Mouse (Mus musculus) intestine, postnatal 0 days (tissue): ENCODE measurements around the gene Sox2. TPM values are rescaled to one million over a fixed set of nuclear protein-coding genes. Genes with fewer than 3 reads are reported as not detected.

Source experiments
- ATAC-seq: fragments of 200-750 bp; cut with Nextera tagmentation; 2 replicates; pipeline ENCODE4 v1.8.0; 2017; ENCODE audit warnings: mild to moderate bottlenecking, moderate TSS enrichment, moderate library complexity
- H3K27ac ChIP-seq: fragments of 300-500 bp; sonication (generic); 2 replicates; pipeline ENCODE4 v1.5.1; 2014; ENCODE audit warnings: mild to moderate bottlenecking, low read depth, low read length, moderate library complexity
- H3K27me3 ChIP-seq: fragments of 300-500 bp; sonication (generic); replicated peaks from 2 replicates; pipeline ENCODE4 v1.6.1; 2014; ENCODE audit warnings: low read length, mixed read lengths; ENCODE audit not compliant: control insufficient read depth, insufficient read depth
- H3K36me3 ChIP-seq: fragments of 300-500 bp; sonication (generic); 2 replicates; pipeline ENCODE4 v1.6.1; 2014; ENCODE audit warnings: mild to moderate bottlenecking, moderate library complexity; ENCODE audit not compliant: control insufficient read depth, insufficient read depth
- H3K4me1 ChIP-seq: fragments of 300-500 bp; sonication (generic); replicated peaks from 2 replicates; pipeline ENCODE4 v1.6.1; 2014; ENCODE audit warnings: antibody characterized with exemption, low read length, mixed read lengths; ENCODE audit not compliant: control insufficient read depth, insufficient read depth
- H3K4me2 ChIP-seq: fragments of 300-500 bp; sonication (generic); replicated peaks from 2 replicates; pipeline ENCODE4 v1.6.1; 2014; ENCODE audit warnings: low read depth, mild to moderate bottlenecking, moderate library complexity
- H3K4me3 ChIP-seq: fragments of 300-500 bp; sonication (generic); 2 replicates; pipeline ENCODE4 v1.5.1; 2014; ENCODE audit warnings: low read depth, low read length
- H3K9ac ChIP-seq: fragments of 300-500 bp; sonication (generic); 2 replicates; pipeline ENCODE4 v1.6.1; 2014; ENCODE audit warnings: mild to moderate bottlenecking, low read depth, low read length
- H3K9me3 ChIP-seq: fragments of 300-500 bp; sonication (generic); 2 replicates; pipeline ENCODE4 v1.6.1; 2016; ENCODE audit warnings: mixed run types; ENCODE audit not compliant: control insufficient read depth
- CTCF ChIP-seq: sonication (generic); IDR thresholded peaks from 2 replicates; pipeline ENCODE4 v1.5.1; 2016; ENCODE audit warnings: low read depth, mild to moderate bottlenecking, control low read depth, antibody characterized with exemption, moderate library complexity
- WGBS: fragments of 180-500 bp; shearing (Covaris S2); extraction: QIAGEN DNeasy Blood & Tissue Kit; methylation state at CpG from one replicate; pipeline ENCODE4 v1.1.7; 2014; 5-methylcytosine and 5-hydroxymethylcytosine counted together
- polyA plus RNA-seq: library from polyadenylated mRNA; unstranded; fragments of >200 nt; fragmentation: Nextera tagmentation; extraction: Ambion mirVana; gene quantifications from 2 replicates; pipeline ENCODE4 v1.2.1, GENCODE M21; 2015

The Sox2 gene
- polyA plus RNA-seq, 1 experiment from 2014 or later, result 0.25 TPM

GRCm38 (mm10) chr3:34638344-34638743 is 11.9 kb upstream of the Sox2 start:
- Histone ChIP-seq H3K4me3 (no peak overlapping the region), H3K4me2 (no peak overlapping the region), H3K4me1 (no peaks in the 10 kb centered on the region), H3K9ac (no peak overlapping the region), H3K27me3 (peaks cover 63% of the 10 kb centered on the region), H3K36me3 (no peaks in the 10 kb centered on the region), H3K27ac (no peak overlapping the region), H3K9me3 (no peaks in the 10 kb centered on the region)
- ATAC-seq, result no peak
- no peak for TF ChIP-seq CTCF
- whole genome bisulfite sequencing, result 11% methylated on average over 13 of the region's 13 CpGs

DNA sequence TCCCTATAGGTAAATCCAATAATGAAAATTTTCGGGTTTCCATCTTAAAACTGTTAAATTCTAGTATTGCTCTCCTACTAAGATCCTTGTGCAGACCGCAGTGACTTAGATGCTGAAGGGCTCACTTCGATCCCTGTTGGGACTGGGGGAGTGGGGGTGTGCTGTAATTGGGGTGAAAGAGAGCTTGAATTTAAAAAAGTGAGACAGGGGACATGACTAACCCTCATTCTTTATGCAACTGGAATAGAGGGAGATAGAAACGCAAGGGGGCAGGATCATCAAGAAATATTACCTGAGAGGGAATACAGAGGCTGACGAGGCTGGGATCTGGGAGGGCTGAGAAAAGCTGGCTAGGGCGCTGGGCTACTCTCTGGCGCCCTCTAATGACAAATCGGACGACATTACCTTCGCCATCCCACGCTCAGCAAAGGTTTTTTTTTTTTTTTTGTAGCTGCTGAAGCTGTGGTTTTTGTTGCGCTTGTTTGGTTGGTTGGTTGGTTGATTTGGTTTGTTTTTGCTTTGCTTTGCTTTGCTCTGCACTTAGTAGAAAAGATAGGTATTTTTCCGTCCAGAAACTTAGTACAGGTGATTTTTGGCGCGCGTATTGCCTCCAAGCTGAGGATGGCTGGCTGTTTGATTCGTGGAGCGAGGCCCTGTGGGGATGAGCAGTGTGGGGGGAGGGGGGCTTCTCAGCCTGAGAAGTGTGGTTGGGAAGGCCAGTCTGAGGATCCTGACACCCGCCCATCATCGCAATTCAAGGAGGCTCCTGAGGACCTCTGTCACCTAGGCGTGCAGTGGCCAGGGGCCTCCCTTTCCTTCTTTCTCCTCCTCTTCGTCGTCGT is 11.0 kb upstream of the Sox2 start:
- H3K27me3 ChIP-seq, result peaks cover 71% of the 10 kb centered on the region
- TF ChIP-seq CTCF, result peak; percentile 80
- no peaks in the 10 kb centered on the region for H3K36me3 ChIP-seq
- no peak overlapping the region for H3K4me3 ChIP-seq
- 6% methylated on average over 24 of the region's 24 CpGs for WGBS
- no peak for ATAC-seq
- no peaks in the 10 kb centered on the region for H3K9me3 ChIP-seq
- no peaks in the 10 kb centered on the region for H3K4me1 ChIP-seq
- no peak overlapping the region for H3K4me2 ChIP-seq
- H3K27ac ChIP-seq, result no peak overlapping the region
- no peak overlapping the region for H3K9ac ChIP-seq

- TF ChIP-seq CTCF, result no peak
- peaks cover 77% of the 10 kb centered on the region for H3K27me3 ChIP-seq
- no peak overlapping the region for H3K4me2 ChIP-seq
- 7% methylated on average over 10 of the region's 10 CpGs for WGBS
- no peaks in the 10 kb centered on the region for H3K9me3 ChIP-seq
- H3K9ac ChIP-seq, result no peak overlapping the region
- H3K36me3 ChIP-seq, result no peaks in the 10 kb centered on the region
- H3K27ac ChIP-seq, result no peak overlapping the region
- H3K4me3 ChIP-seq, result no peak overlapping the region
- ATAC-seq, result no peak
- H3K4me1 ChIP-seq, result no peaks in the 10 kb centered on the region
Measured at GRCm38 (mm10) chr3:34639873-34640270, 10.3 kb upstream of the Sox2 start.

DNA sequence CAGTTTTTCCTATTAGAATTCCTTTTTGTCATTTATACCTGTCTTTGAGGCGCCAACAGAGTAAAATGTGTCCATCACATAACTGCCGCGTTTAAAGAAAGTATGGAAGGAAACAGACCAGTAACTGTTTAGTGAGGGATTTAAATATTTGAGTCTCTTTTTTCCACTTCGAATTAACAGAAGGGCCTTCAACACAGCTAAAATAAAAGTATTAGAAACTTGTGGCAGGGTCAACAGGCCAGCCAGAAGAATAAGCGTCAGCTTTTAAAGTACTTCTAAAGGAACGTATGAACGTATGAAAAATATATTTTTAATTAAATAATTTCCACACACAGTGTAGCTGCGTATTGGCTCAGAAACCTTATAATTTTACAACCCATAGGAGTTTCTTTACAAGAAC is 9.9 kb upstream of the Sox2 start:
- H3K4me3 ChIP-seq, result no peak overlapping the region
- peaks cover 81% of the 10 kb centered on the region for H3K27me3 ChIP-seq
- no peaks in the 10 kb centered on the region for H3K36me3 ChIP-seq
- H3K9me3 ChIP-seq, result no peaks in the 10 kb centered on the region
- TF ChIP-seq CTCF, result no peak
- H3K27ac ChIP-seq, result no peak overlapping the region
- WGBS, result 11% methylated on average over 8 of the region's 8 CpGs
- no peaks in the 10 kb centered on the region for H3K4me1 ChIP-seq
- no peak overlapping the region for H3K4me2 ChIP-seq
- no peak overlapping the region for H3K9ac ChIP-seq
- no peak for ATAC-seq

DNA sequence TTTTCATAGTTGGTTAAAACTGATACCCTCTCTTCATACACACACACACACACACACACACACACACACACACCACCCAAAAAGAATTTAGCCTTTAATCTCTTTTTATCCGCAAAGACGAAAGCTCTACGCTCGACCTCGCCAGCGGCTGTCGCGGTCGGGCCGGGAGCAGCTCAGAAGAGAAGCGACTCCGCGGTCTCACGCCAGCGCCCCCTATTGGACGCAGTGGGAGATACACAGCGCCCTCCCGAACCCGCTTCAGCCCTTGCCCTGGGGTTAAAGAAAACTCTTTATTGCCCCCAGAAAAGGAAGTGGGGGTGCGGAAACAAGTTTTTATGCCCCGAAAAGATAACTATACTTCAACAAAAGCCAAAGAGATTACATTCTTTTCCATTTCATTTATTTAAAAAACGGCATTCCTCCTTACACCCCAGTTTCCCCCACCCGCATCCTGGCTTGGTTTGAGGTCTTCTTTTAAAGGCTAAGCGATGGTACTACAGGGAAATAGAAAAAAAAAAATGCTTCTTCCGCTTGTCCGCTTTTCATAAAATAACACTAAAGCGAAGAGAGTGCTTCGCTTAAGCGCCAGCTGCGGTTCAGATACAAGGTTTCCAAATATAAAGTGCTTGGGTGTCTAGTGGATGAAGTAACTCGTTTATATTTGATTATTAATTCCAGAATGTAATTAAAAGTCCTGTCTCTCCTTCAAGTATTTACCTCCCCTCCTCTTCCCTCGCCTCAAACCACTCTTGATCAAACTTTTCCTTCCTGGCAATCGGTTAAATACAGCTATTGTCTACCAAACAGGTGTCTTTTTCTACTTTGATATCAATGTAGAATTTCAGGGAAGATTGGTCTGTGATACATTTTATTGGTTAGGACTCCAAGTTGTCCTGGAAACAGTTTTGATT is 9.3 kb upstream of the Sox2 start:
- 6% methylated on average over 33 of the region's 33 CpGs for WGBS
- ATAC-seq, result no peak
- H3K27ac ChIP-seq, result no peak overlapping the region
- no peaks in the 10 kb centered on the region for H3K4me1 ChIP-seq
- no peak overlapping the region for H3K4me3 ChIP-seq
- H3K9ac ChIP-seq, result no peak overlapping the region
- H3K36me3 ChIP-seq, result no peaks in the 10 kb centered on the region
- TF ChIP-seq CTCF, result peak; percentile 78
- H3K27me3 ChIP-seq, result peaks cover 88% of the 10 kb centered on the region
- no peak overlapping the region for H3K4me2 ChIP-seq
- H3K9me3 ChIP-seq, result no peaks in the 10 kb centered on the region

DNA sequence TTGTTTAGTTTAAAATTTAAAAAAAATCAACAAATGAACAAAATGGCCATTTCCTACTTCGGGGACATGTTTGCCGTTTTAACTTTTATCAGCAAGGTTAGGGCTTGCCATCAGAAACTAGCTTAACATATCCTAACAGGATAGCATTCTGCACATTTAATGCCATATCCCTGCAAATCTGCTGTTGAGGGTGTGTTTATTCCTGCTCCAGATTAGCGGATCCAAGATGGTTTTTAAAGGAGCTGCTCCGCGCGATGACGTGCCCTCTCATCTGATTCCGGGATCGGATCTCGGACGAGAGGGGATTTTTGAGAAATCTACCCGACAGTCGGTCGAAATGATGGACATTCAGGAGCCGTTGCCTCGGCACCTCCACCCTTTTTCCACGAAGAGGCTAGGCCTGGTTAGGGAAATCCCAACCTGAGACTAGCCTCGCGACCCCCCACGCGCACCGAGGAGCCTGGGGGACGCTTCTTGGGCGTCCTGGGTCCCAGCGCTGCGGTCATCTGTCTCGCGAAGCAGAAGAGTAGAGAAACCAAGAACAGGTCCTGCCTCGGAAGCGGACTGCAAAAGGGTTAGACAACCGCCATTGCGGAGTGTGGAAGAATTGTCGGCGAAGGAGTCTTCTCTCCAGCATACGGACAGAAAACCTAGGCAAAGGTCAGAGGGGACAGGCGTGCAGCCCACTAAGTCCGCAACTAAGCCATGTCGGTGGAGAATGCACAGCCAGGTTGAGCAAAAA is 8.3 kb upstream of the Sox2 start:
- TF ChIP-seq CTCF, result no peak
- H3K9ac ChIP-seq, result no peak overlapping the region
- 3% methylated on average over 38 of the region's 38 CpGs for WGBS
- H3K9me3 ChIP-seq, result no peaks in the 10 kb centered on the region
- H3K4me2 ChIP-seq, result peak overlapping the region; percentile 35; the same call in 1 of the 2 replicates
- H3K27me3 ChIP-seq, result peaks cover 95% of the 10 kb centered on the region
- H3K27ac ChIP-seq, result no peak overlapping the region
- no peak overlapping the region; the same call in 1 of the 2 replicates for H3K4me3 ChIP-seq
- H3K36me3 ChIP-seq, result no peaks in the 10 kb centered on the region
- ATAC-seq, result no peak
- no peaks in the 10 kb centered on the region for H3K4me1 ChIP-seq
